31 mouse cellular contexts compared by ENCODE assay signal in genomic region chr5:112674806-112675205, GRCm38 (mm10).
"Had no signal": no experiment of that assay in that cellular context is flagged by ENCODE, and none has a peak within 500 bp of the region (broad histone marks: within the 10 kb centered on the region; RNA-seq: fewer than 3 reads in every experiment).

No protein-coding gene starts in this region.

- H3K9ac ChIP-seq: limb, embryonic 12.5 days; limb, embryonic 13.5 days; limb, embryonic 15.5 days; liver, embryonic 12.5 days; liver, embryonic 13.5 days; liver, embryonic 14.5 days; liver, embryonic 15.5 days; liver, postnatal 0 days; lung, embryonic 15.5 days; midbrain, embryonic 12.5 days; midbrain, embryonic 13.5 days; midbrain, embryonic 15.5 days; neural tube, embryonic 12.5 days had no signal

- DNase-seq: left cerebral cortex, postnatal 4 days; liver; liver, embryonic 13.5 days; liver, postnatal 0 days; lung, adult 18-20 months; lung, adult 2 months; lung, postnatal 10 days; lung, postnatal 36 days; lung, postnatal 4 days; midbrain, embryonic 14.5 days had no signal

- H3K4me2 ChIP-seq: limb, embryonic 12.5 days; limb, embryonic 13.5 days; limb, embryonic 15.5 days; liver, embryonic 11.5 days; liver, embryonic 12.5 days; liver, embryonic 13.5 days; liver, embryonic 15.5 days; lung, embryonic 15.5 days; midbrain, embryonic 11.5 days; midbrain, embryonic 12.5 days; midbrain, embryonic 13.5 days; midbrain, embryonic 15.5 days; neural tube, embryonic 12.5 days had no signal

- ATAC-seq: liver, embryonic 12.5 days; liver, postnatal 0 days; lung, postnatal 0 days; midbrain, embryonic 13.5 days; midbrain, embryonic 15.5 days; midbrain, embryonic 16.5 days had no signal

- H3K27ac ChIP-seq: left cerebral cortex, adult 2 months; limb, embryonic 10.5 days; limb, embryonic 12.5 days; limb, embryonic 13.5 days; limb, embryonic 15.5 days; liver, embryonic 12.5 days; liver, embryonic 13.5 days; liver, embryonic 14.5 days; liver, embryonic 15.5 days; lung, embryonic 15.5 days; macrophage; midbrain, embryonic 10.5 days; midbrain, embryonic 12.5 days; midbrain, embryonic 15.5 days; neural tube, embryonic 12.5 days had no signal

- H3K27me3 ChIP-seq: limb, embryonic 13.5 days; limb, embryonic 15.5 days; liver, embryonic 12.5 days; liver, embryonic 13.5 days; liver, embryonic 15.5 days; lung, embryonic 15.5 days; megakaryocyte, embryonic 14.5 days; midbrain, embryonic 12.5 days; midbrain, embryonic 13.5 days; midbrain, embryonic 15.5 days; neural tube, embryonic 12.5 days had no signal

- H3K4me1 ChIP-seq: limb, embryonic 10.5 days; limb, embryonic 12.5 days; limb, embryonic 13.5 days; limb, embryonic 15.5 days; liver, embryonic 12.5 days; liver, embryonic 13.5 days; liver, embryonic 15.5 days; megakaryocyte, embryonic 14.5 days; midbrain, embryonic 10.5 days had no signal

- H3K36me3 ChIP-seq: limb, embryonic 10.5 days; limb, embryonic 12.5 days; limb, embryonic 13.5 days; limb, embryonic 15.5 days; liver, embryonic 12.5 days; liver, embryonic 13.5 days; liver, embryonic 15.5 days; lung, embryonic 15.5 days; midbrain, embryonic 10.5 days; midbrain, embryonic 12.5 days; midbrain, embryonic 13.5 days; midbrain, embryonic 15.5 days; neural tube, embryonic 12.5 days had no signal

- H3K9me3 ChIP-seq: limb, embryonic 10.5 days; limb, embryonic 12.5 days; limb, embryonic 13.5 days; limb, embryonic 15.5 days; liver, embryonic 12.5 days; liver, embryonic 13.5 days; liver, embryonic 15.5 days; lung, embryonic 15.5 days; midbrain, embryonic 10.5 days; midbrain, embryonic 12.5 days; midbrain, embryonic 13.5 days; midbrain, embryonic 15.5 days; neural tube, embryonic 12.5 days had no signal

- H3K4me3 ChIP-seq: left cerebral cortex, adult 2 months; limb, embryonic 10.5 days; limb, embryonic 12.5 days; limb, embryonic 13.5 days; limb, embryonic 15.5 days; liver, embryonic 12.5 days; liver, embryonic 13.5 days; liver, embryonic 15.5 days; lung, embryonic 15.5 days; megakaryocyte, embryonic 14.5 days; midbrain, embryonic 10.5 days; midbrain, embryonic 12.5 days; midbrain, embryonic 13.5 days; midbrain, embryonic 15.5 days; myocyte; neural tube, embryonic 12.5 days had no signal
